Mouse (Mus musculus): ENCODE data around the gene Mta2. TPM values are rescaled to one million over a fixed set of nuclear protein-coding genes. Genes with fewer than 3 reads are reported as not detected.

Mta2 gene
- polyA plus RNA-seq, 1 experiment from 2014 or later: 30.3 TPM

DNA sequence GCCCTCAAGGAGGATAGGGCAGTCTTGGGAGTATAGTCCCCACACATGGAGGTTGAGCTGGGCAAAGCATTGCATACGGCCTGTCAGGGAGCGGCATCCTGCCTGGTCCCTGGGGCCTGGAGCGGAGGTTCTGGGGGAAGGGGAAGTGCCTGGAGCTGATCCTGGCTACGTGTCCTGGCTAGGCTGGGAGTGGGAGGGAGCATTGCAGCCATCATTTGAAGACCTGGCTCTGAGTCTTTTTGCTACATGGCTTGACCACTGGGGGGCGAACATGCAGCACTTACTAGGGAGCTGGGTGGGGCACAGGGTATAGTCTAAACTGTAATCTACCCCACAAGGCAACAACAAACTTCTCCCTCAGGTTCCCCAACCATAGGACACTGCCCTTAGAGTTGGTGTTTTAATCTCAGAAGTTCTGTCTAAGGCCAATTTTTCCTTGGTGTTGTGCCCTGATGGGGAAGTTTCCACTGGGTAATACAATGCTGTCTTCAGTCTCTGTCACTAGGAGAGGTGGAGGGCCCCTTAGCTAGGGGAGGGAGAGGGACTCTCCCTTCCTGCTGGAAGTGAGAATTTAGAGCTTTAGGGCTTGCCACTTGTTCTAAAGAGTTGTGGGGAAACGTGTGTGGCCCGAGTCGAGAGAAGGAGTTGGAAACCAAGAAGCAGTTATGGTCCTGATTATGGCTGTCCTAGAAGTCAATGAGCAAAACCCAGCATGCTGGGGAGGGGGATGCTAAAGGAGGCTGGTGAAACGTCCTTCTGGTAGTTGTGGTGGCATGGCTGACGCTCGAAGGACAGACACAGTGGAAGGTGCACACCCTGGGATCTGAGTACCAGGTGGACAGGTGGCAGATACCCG is 51.3 kb downstream of the Mta2 start:
- 41% methylated on average over 12 of the region's 12 CpGs for WGBS
- H3K27me3 ChIP-seq (ENCODE audit: control insufficient read depth, insufficient read depth, low read length): peaks cover 36% of the 10 kb centered on the region
- no peaks in the 10 kb centered on the region for H3K36me3 ChIP-seq (replicated peaks; ENCODE audit: control insufficient read depth, insufficient read depth)
- DNase-seq (ENCODE audit: low spot score): peak; percentile 64
- peaks cover 26% of the 10 kb centered on the region for H3K4me1 ChIP-seq (replicated peaks; ENCODE audit: control insufficient read depth, insufficient read depth, low read length)
- H3K9ac ChIP-seq: no peak overlapping the region
- no peaks in the 10 kb centered on the region for H3K9me3 ChIP-seq (ENCODE audit: control insufficient read depth, low read length)
- peak overlapping the region; percentile 13; the same call in 1 of the 2 replicates for H3K4me2 ChIP-seq (replicated peaks)
- 0 out of 2 replicates have a peak, but pooled peaks have one; percentile 2 for ATAC-seq (ENCODE audit: low FRiP score)
- H3K4me3 ChIP-seq (replicated peaks; ENCODE audit: low read length): no peak overlapping the region
- no peak overlapping the region for H3K27ac ChIP-seq

DNA sequence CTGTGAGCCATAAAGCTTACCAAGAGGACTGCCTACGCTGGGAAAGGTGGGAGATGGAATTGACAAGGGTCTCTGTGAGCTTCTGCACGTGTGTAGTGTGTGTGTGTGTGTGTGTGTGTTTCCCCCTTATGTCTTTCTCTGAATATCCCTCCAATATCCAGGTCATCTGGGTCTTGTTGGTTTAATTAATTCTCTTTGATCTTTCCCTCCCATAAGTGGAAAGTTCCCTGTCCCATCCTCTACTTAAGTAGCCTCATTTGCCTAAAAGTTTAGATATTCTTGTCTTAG is 51.9 kb downstream of the Mta2 start:
- Histone ChIP-seq H3K9me3 (ENCODE audit: control insufficient read depth, low read length) (no peaks in the 10 kb centered on the region), H3K9ac (no peak overlapping the region), H3K27ac (no peak overlapping the region), H3K36me3 (replicated peaks; ENCODE audit: control insufficient read depth, insufficient read depth) (no peaks in the 10 kb centered on the region), H3K27me3 (ENCODE audit: control insufficient read depth, insufficient read depth, low read length) (peaks cover 30% of the 10 kb centered on the region), H3K4me1 (replicated peaks; ENCODE audit: control insufficient read depth, insufficient read depth, low read length) (peaks cover 23% of the 10 kb centered on the region), H3K4me3 (replicated peaks; ENCODE audit: low read length) (no peak overlapping the region), H3K4me2 (replicated peaks) (no peak overlapping the region)
- ATAC-seq (ENCODE audit: low FRiP score) (no peak), DNase-seq (ENCODE audit: low spot score) (no peak)
- 59% methylated on average over 2 of the region's 2 CpGs for WGBS

DNA sequence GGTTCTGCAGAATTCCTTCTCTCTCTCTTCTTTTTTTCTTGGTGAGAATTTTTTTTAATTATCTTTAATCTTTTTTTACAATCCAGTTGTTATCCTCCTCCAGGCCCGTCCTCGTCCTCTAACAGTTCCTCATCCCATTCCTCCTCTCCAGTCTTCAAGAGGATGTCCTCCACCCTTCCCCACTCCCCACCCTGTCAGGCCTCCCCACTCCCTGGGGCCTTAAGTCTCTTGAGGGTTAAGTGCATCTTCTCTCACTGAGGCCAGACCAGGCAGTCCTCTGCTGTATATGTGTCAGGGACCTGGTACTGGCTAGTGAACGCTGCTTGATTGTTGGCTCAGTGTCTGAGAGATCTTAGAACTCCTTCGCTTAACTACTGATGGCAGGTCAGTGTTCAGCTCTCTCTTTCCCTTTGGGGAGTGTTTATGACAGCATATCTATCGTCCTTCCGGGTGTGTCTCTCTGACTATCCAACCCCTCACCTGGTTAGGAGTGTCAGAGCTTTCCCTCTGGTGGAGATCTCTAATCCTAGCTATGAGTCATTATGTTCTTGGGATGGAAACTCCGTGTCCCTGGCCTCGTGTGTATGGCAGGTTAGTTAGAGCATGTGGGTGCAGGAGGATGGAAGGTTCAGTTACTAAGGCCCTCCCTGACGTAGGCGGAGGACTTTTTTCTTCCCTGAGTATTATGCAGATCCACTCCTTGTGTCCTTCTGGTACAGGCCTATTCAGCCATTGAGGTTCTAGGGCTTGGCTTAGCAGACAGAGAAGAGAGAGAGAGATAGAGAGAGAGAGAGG is 53.3 kb downstream of the Mta2 start:
- 83% methylated on average over 10 of the region's 10 CpGs for WGBS
- H3K36me3 ChIP-seq (replicated peaks; ENCODE audit: control insufficient read depth, insufficient read depth): no peaks in the 10 kb centered on the region
- peaks cover 8% of the 10 kb centered on the region for H3K4me1 ChIP-seq (replicated peaks; ENCODE audit: control insufficient read depth, insufficient read depth, low read length)
- H3K4me2 ChIP-seq (replicated peaks): no peak overlapping the region
- ATAC-seq (ENCODE audit: low FRiP score): no peak
- H3K9me3 ChIP-seq (ENCODE audit: control insufficient read depth, low read length): no peaks in the 10 kb centered on the region
- DNase-seq (ENCODE audit: low spot score): no peak
- no peak overlapping the region for H3K4me3 ChIP-seq (replicated peaks; ENCODE audit: low read length)
- H3K27me3 ChIP-seq (ENCODE audit: control insufficient read depth, insufficient read depth, low read length): peaks cover 17% of the 10 kb centered on the region
- H3K27ac ChIP-seq: no peak overlapping the region
- no peak overlapping the region for H3K9ac ChIP-seq

DNA sequence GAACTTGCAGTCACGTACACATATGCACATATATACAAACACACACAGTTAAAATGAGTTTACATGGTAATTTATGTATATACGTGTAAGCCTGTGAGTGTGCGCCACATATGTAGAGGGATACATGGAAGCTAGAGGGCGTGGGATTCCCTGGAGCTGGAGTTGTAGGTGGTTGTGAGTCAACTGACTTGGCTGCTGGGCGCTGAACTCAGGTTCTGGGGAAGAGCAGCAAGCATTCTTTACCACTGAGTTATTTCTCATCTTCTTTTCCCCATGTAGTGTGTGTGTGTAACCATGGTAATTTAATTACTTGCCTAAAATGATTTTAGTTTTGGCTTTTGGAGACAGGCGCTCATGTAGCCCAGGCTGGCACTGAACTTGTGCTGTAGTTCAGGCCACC is 54.9 kb downstream of the Mta2 start:
- 0 out of 2 replicates have a peak, but pooled peaks cover 3% of the 10 kb centered on the region for H3K27me3 ChIP-seq (ENCODE audit: control insufficient read depth, insufficient read depth, low read length)
- no peak overlapping the region for H3K4me2 ChIP-seq (replicated peaks)
- no peaks in the 10 kb centered on the region; the same call in 1 of the 2 replicates for H3K4me1 ChIP-seq (replicated peaks; ENCODE audit: control insufficient read depth, insufficient read depth, low read length)
- no peak overlapping the region for H3K27ac ChIP-seq
- H3K36me3 ChIP-seq (replicated peaks; ENCODE audit: control insufficient read depth, insufficient read depth): no peaks in the 10 kb centered on the region
- ATAC-seq (ENCODE audit: low FRiP score) (no peak), DNase-seq (ENCODE audit: low spot score) (no peak)
- no peaks in the 10 kb centered on the region for H3K9me3 ChIP-seq (ENCODE audit: control insufficient read depth, low read length)
- H3K9ac ChIP-seq: no peak overlapping the region
- no peak overlapping the region for H3K4me3 ChIP-seq (replicated peaks; ENCODE audit: low read length)
- WGBS: 92% methylated on average over 6 of the region's 6 CpGs

DNA sequence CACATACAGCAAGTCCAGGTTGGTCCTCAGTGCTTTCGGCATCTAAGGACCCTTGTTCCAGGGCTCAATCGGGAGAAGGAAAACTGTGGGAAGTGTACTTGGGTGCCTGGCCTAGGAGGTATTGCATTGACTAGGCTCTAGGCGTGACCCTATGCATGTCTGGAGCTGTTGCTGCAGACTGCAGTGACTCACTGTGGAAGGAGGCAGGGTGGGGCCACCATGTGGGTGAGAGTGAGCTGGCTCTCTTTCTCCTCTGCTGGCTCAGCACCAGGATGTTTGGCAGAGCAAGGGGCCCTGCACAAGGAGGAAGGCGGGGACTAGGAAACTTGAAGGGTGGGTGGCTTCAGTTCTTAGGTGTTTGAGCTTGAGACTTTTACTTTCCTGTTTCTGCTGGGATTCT is 55.9 kb downstream of the Mta2 start:
- H3K4me3 ChIP-seq (replicated peaks; ENCODE audit: low read length): no peak overlapping the region
- no peak overlapping the region for H3K9ac ChIP-seq
- H3K9me3 ChIP-seq (ENCODE audit: control insufficient read depth, low read length): no peaks in the 10 kb centered on the region
- ATAC-seq (ENCODE audit: low FRiP score) (peak; percentile 64; the same call in 1 of the 2 replicates), DNase-seq (ENCODE audit: low spot score) (no peak)
- no peaks in the 10 kb centered on the region; the same call in 1 of the 2 replicates for H3K4me1 ChIP-seq (replicated peaks; ENCODE audit: control insufficient read depth, insufficient read depth, low read length)
- 61% methylated on average over 4 of the region's 4 CpGs for WGBS
- H3K4me2 ChIP-seq (replicated peaks): no peak overlapping the region
- no peaks in the 10 kb centered on the region for H3K36me3 ChIP-seq (replicated peaks; ENCODE audit: control insufficient read depth, insufficient read depth)
- no peak overlapping the region for H3K27ac ChIP-seq
- no peaks in the 10 kb centered on the region for H3K27me3 ChIP-seq (ENCODE audit: control insufficient read depth, insufficient read depth, low read length)

DNA sequence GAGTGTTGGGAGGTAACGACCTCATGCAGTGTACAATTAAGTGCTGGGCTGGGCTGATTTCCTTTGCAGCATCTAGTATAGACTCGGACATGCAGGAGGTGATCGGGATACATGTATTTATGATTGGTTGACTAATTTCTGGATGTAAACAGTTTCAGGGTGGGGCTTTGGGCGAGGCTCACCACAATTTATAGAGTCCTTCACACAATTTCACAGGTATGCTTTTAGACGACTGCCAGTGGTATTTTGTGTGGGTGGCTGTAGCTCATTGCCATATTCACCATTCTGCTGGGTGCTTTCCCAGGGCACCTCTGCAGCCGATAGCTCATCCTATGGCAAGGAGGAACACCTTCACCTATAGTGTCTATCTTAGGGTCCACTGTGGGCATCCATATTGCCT is 56.9 kb downstream of the Mta2 start:
- DNase-seq (ENCODE audit: low spot score) (no peak), ATAC-seq (ENCODE audit: low FRiP score) (no peak)
- Histone ChIP-seq H3K27ac (no peak overlapping the region), H3K9ac (no peak overlapping the region), H3K27me3 (ENCODE audit: control insufficient read depth, insufficient read depth, low read length) (no peaks in the 10 kb centered on the region), H3K9me3 (ENCODE audit: control insufficient read depth, low read length) (no peaks in the 10 kb centered on the region), H3K36me3 (replicated peaks; ENCODE audit: control insufficient read depth, insufficient read depth) (no peaks in the 10 kb centered on the region), H3K4me3 (replicated peaks; ENCODE audit: low read length) (no peak overlapping the region), H3K4me2 (replicated peaks) (no peak overlapping the region), H3K4me1 (replicated peaks; ENCODE audit: control insufficient read depth, insufficient read depth, low read length) (no peaks in the 10 kb centered on the region)
- WGBS: 90% methylated on average over 6 of the region's 6 CpGs

DNA sequence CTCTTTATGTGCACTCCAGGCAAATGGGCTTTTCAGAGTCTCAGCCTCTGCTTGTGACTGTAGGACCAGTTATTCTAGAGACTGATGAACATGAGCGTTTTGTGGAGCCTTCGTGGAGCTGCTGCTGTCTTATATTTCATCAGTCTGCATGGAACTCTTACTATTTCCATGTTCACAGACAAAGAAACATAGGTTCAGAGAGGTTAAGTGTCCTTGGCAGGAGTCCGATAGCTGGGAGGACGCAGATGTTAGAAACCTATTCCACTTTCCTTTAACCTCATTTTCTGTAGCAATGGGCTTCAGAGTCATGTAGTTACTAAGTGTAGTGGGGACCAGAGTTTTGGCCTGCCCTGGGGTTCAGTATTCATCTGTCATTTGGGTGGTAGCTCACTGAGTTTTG is 57.5 kb downstream of the Mta2 start:
- no peak for ATAC-seq (ENCODE audit: low FRiP score)
- 94% methylated on average over 4 of the region's 4 CpGs for WGBS
- Histone ChIP-seq H3K4me3 (replicated peaks; ENCODE audit: low read length) (no peak overlapping the region), H3K27ac (no peak overlapping the region), H3K4me2 (replicated peaks) (no peak overlapping the region), H3K9me3 (ENCODE audit: control insufficient read depth, low read length) (no peaks in the 10 kb centered on the region), H3K27me3 (ENCODE audit: control insufficient read depth, insufficient read depth, low read length) (no peaks in the 10 kb centered on the region), H3K9ac (no peak overlapping the region), H3K4me1 (replicated peaks; ENCODE audit: control insufficient read depth, insufficient read depth, low read length) (no peaks in the 10 kb centered on the region), H3K36me3 (replicated peaks; ENCODE audit: control insufficient read depth, insufficient read depth) (no peaks in the 10 kb centered on the region)
- DNase-seq (ENCODE audit: low spot score): no peak

Other genes starting within 250 kb of the Mta2 start
- 161 and 174 TPM in 2 replicates for gene Slc3a2, start 218.5 kb upstream of the Mta2 start, polyA plus RNA-seq (2014; fragmentation: Nextera tagmentation; extraction: Ambion mirVana)
- gene Wdr74, start 206.0 kb upstream of the Mta2 start, polyA plus RNA-seq (2014; fragmentation: Nextera tagmentation; extraction: Ambion mirVana): 80.7 and 80.8 TPM in 2 replicates
- gene 1700092M07Rik, start 201.2 kb upstream of the Mta2 start, polyA plus RNA-seq (2014; fragmentation: Nextera tagmentation; extraction: Ambion mirVana): 0.84 and 0.90 TPM in 2 replicates
- 102 and 103 TPM in 2 replicates for gene Stx5a, start 200.5 kb upstream of the Mta2 start, polyA plus RNA-seq (2014; fragmentation: Nextera tagmentation; extraction: Ambion mirVana)
- 120 and 125 TPM in 2 replicates for gene Nxf1, start 184.8 kb upstream of the Mta2 start, polyA plus RNA-seq (2014; fragmentation: Nextera tagmentation; extraction: Ambion mirVana)
- gene Tmem223, start 170.9 kb upstream of the Mta2 start, polyA plus RNA-seq (2014; fragmentation: Nextera tagmentation; extraction: Ambion mirVana): 209 and 273 TPM in 2 replicates
- gene Tmem179b, start 167.4 kb upstream of the Mta2 start, polyA plus RNA-seq (2014; fragmentation: Nextera tagmentation; extraction: Ambion mirVana): 29.3 and 37.5 TPM in 2 replicates
- 18.7 TPM in 2 replicates for gene Taf6l, start 155.5 kb upstream of the Mta2 start, polyA plus RNA-seq (2014; fragmentation: Nextera tagmentation; extraction: Ambion mirVana)
- gene Polr2g, start 143.3 kb upstream of the Mta2 start, polyA plus RNA-seq (2014; fragmentation: Nextera tagmentation; extraction: Ambion mirVana): 134 and 145 TPM in 2 replicates
- gene Zbtb3, start 139.3 kb upstream of the Mta2 start, polyA plus RNA-seq (2014; fragmentation: Nextera tagmentation; extraction: Ambion mirVana): 6.8 and 7.1 TPM in 2 replicates
- gene Ttc9c, start 122.5 kb upstream of the Mta2 start, polyA plus RNA-seq (2014; fragmentation: Nextera tagmentation; extraction: Ambion mirVana): 46.9 and 56.1 TPM in 2 replicates
- 8.0 and 8.4 TPM in 2 replicates for gene Hnrnpul2, start 121.9 kb upstream of the Mta2 start, polyA plus RNA-seq (2014; fragmentation: Nextera tagmentation; extraction: Ambion mirVana)
- gene AC129217.1, start 112.1 kb upstream of the Mta2 start, polyA plus RNA-seq (2014; fragmentation: Nextera tagmentation; extraction: Ambion mirVana): not detected in 2 replicates
- 79.9 and 89.2 TPM in 2 replicates for gene Bscl2, start 104.4 kb upstream of the Mta2 start, polyA plus RNA-seq (2014; fragmentation: Nextera tagmentation; extraction: Ambion mirVana)
- 508 and 520 TPM in 2 replicates for gene Gng3, start 102.7 kb upstream of the Mta2 start, polyA plus RNA-seq (2014; fragmentation: Nextera tagmentation; extraction: Ambion mirVana)
- gene Lrrn4cl, start 91.1 kb upstream of the Mta2 start, polyA plus RNA-seq (2014; fragmentation: Nextera tagmentation; extraction: Ambion mirVana): 0.82 and 1.1 TPM in 2 replicates
- 129 and 131 TPM in 2 replicates for gene Ubxn1, start 70.4 kb upstream of the Mta2 start, polyA plus RNA-seq (2014; fragmentation: Nextera tagmentation; extraction: Ambion mirVana)
- 49.1 and 60.6 TPM in 2 replicates for gene Uqcc3, start 61.0 kb upstream of the Mta2 start, polyA plus RNA-seq (2014; fragmentation: Nextera tagmentation; extraction: Ambion mirVana)
- 33.0 and 39.9 TPM in 2 replicates for gene Lbhd1, start 58.1 kb upstream of the Mta2 start, polyA plus RNA-seq (2014; fragmentation: Nextera tagmentation; extraction: Ambion mirVana)
- gene Gm49403, start 57.9 kb upstream of the Mta2 start, polyA plus RNA-seq (2014; fragmentation: Nextera tagmentation; extraction: Ambion mirVana): not detected in 2 replicates
- 42.7 and 49.2 TPM in 2 replicates for gene 1810009A15Rik, start 53.0 kb upstream of the Mta2 start, polyA plus RNA-seq (2014; fragmentation: Nextera tagmentation; extraction: Ambion mirVana)
- 2.5 TPM in 1 of 2 replicates, not detected in the other for gene Gm49416, start 52.9 kb upstream of the Mta2 start, polyA plus RNA-seq (2014; fragmentation: Nextera tagmentation; extraction: Ambion mirVana)
- 26.4 and 28.5 TPM in 2 replicates for gene Ints5, start 48.9 kb upstream of the Mta2 start, polyA plus RNA-seq (2014; fragmentation: Nextera tagmentation; extraction: Ambion mirVana)
- gene Ganab, start 43.8 kb upstream of the Mta2 start, polyA plus RNA-seq (2014; fragmentation: Nextera tagmentation; extraction: Ambion mirVana): 76.8 and 84.1 TPM in 2 replicates
- gene B3gat3, start 21.5 kb upstream of the Mta2 start, polyA plus RNA-seq (2014; fragmentation: Nextera tagmentation; extraction: Ambion mirVana): 81.6 and 83.9 TPM in 2 replicates
- 1.4 and 1.6 TPM in 2 replicates for gene Rom1, start 12.5 kb upstream of the Mta2 start, polyA plus RNA-seq (2014; fragmentation: Nextera tagmentation; extraction: Ambion mirVana)
- gene Eml3, start 12.3 kb upstream of the Mta2 start, polyA plus RNA-seq (2014; fragmentation: Nextera tagmentation; extraction: Ambion mirVana): 5.8 and 6.1 TPM in 2 replicates
- 20.0 and 23.0 TPM in 2 replicates for gene Tut1, start 12.0 kb downstream of the Mta2 start, polyA plus RNA-seq (2014; fragmentation: Nextera tagmentation; extraction: Ambion mirVana)
- 308 and 316 TPM in 2 replicates for gene Eef1g, start 25.2 kb downstream of the Mta2 start, polyA plus RNA-seq (2014; fragmentation: Nextera tagmentation; extraction: Ambion mirVana)
- 4.5 and 4.9 TPM in 2 replicates for gene Ahnak, start 47.4 kb downstream of the Mta2 start, polyA plus RNA-seq (2014; fragmentation: Nextera tagmentation; extraction: Ambion mirVana)
- not detected in 2 replicates for gene Scgb1a1, start 146.1 kb downstream of the Mta2 start, polyA plus RNA-seq (2014; fragmentation: Nextera tagmentation; extraction: Ambion mirVana)
- gene Asrgl1, start 193.8 kb downstream of the Mta2 start, polyA plus RNA-seq (2014; fragmentation: Nextera tagmentation; extraction: Ambion mirVana): 27.0 and 32.2 TPM in 2 replicates